Mouse (Mus musculus): ENCODE results near the gene Vmn2r77. TPM values are rescaled to one million over a fixed set of nuclear protein-coding genes. Genes with fewer than 3 reads are reported as not detected.
"Not testable (repeated sequence)": the region's sequence is repeated elsewhere in the genome, so short reads cannot be mapped to it uniquely, and the experiment has no call there.

The Vmn2r77 gene
- not detected in 2 replicates for polyA plus RNA-seq (2014; fragmentation: Nextera tagmentation; extraction: Ambion mirVana)

DNA sequence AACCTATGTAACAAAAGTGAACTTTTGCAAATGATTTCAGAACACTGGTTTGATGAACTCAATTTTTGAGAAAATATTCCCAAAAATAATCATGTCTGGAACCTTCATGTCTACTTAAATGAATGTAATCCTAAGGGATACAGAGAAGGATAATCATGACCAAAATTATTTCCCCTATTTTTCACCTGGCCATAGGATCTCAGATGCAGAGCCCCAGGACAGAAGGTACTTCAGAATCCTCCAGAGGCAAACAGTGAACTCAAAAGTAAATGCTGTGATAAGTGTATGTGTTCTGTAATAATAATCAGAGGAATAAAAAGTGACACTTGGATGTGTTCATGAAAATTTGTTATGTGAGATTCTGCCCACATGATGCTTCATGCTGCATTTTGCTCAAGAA is at the start of gene Vmn2r77:
Gene Vmn2r77 (plus strand): TSS at position 301 of the 400 bp plus-strand sequence.
- no peaks in the 10 kb centered on the region for H3K9me3 ChIP-seq (ENCODE audit: control insufficient read depth, low read length)
- no peak within 1 kb of the TSS for H3K4me2 ChIP-seq (replicated peaks; ENCODE audit: low read depth, low read length)
- H3K4me3 ChIP-seq (ENCODE audit: low read depth, low read length): no peak within 1 kb of the TSS
- H3K36me3 ChIP-seq (ENCODE audit: control insufficient read depth, insufficient read depth, low read length): no peaks in the 10 kb centered on the region
- ATAC-seq (ENCODE audit: low FRiP score): no peak
- no peak within 1 kb of the TSS for H3K27ac ChIP-seq (ENCODE audit: low read depth, low read length)
- H3K4me1 ChIP-seq (replicated peaks; ENCODE audit: control insufficient read depth, insufficient read depth, low read length): no peaks in the 10 kb centered on the region
- H3K27me3 ChIP-seq (ENCODE audit: control insufficient read depth, insufficient read depth, low read length): no peaks in the 10 kb centered on the region
- no peak for DNase-seq (ENCODE audit: low spot score)
- H3K9ac ChIP-seq (ENCODE audit: low read depth, low read length): no peak within 1 kb of the TSS

GRCm38 (mm10) chr7:86760751-86761150 is 34.1 kb upstream of the Vmn2r77 start:
- H3K27me3 ChIP-seq (ENCODE audit: control insufficient read depth, insufficient read depth, low read length): no peaks in the 10 kb centered on the region
- ATAC-seq (ENCODE audit: low FRiP score): no peak

DNA sequence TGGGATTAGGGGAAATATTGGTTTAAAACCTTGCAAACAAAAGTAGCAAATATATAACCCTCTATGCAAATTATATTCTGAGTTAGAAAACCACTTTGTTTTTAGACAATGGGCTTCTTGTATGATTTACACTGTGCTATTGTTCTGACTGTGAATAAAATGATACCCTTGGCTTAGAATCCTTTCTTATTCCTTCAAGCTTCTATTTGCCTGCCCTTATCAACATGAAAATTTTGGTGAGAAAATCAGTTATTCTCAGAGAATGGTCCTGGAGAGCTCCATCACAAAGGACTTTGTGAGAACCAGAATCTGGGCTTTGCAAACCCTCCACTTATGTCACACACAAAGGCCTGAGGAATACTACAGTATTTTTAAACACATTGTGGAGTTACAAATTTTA is 30.2 kb upstream of the Vmn2r77 start:
- Histone ChIP-seq H3K27ac (ENCODE audit: low read depth, low read length) (no peak overlapping the region), H3K4me3 (ENCODE audit: low read depth, low read length) (no peak overlapping the region), H3K27me3 (ENCODE audit: control insufficient read depth, insufficient read depth, low read length) (no peaks in the 10 kb centered on the region), H3K9ac (ENCODE audit: low read depth, low read length) (no peak overlapping the region), H3K36me3 (ENCODE audit: control insufficient read depth, insufficient read depth, low read length) (no peaks in the 10 kb centered on the region), H3K4me1 (replicated peaks; ENCODE audit: control insufficient read depth, insufficient read depth, low read length) (no peaks in the 10 kb centered on the region), H3K4me2 (replicated peaks; ENCODE audit: low read depth, low read length) (no peak overlapping the region), H3K9me3 (ENCODE audit: control insufficient read depth, low read length) (no peaks in the 10 kb centered on the region)
- ATAC-seq (ENCODE audit: low FRiP score): no peak
- no peak for DNase-seq (ENCODE audit: low spot score)

More at GRCm38 (mm10) chr7:86760751-86761150, 34.1 kb upstream of the Vmn2r77 start:
- 91% methylated on average over 1 of the region's 1 CpGs for WGBS
- Histone ChIP-seq H3K36me3 (ENCODE audit: control insufficient read depth, insufficient read depth, low read length) (no peaks in the 10 kb centered on the region), H3K9me3 (ENCODE audit: control insufficient read depth, low read length) (no peaks in the 10 kb centered on the region), H3K9ac (ENCODE audit: low read depth, low read length) (no peak overlapping the region), H3K4me2 (replicated peaks; ENCODE audit: low read depth, low read length) (no peak overlapping the region), H3K27ac (ENCODE audit: low read depth, low read length) (no peak overlapping the region), H3K4me1 (replicated peaks; ENCODE audit: control insufficient read depth, insufficient read depth, low read length) (no peaks in the 10 kb centered on the region), H3K4me3 (ENCODE audit: low read depth, low read length) (no peak overlapping the region)
- no peak for DNase-seq (ENCODE audit: low spot score)

GRCm38 (mm10) chr7:86771621-86772020 is 23.2 kb upstream of the Vmn2r77 start:
- no peak overlapping the region for H3K27ac ChIP-seq (ENCODE audit: low read depth, low read length)
- H3K27me3 ChIP-seq (ENCODE audit: control insufficient read depth, insufficient read depth, low read length): no peaks in the 10 kb centered on the region
- WGBS: 84% methylated on average over 3 of the region's 3 CpGs
- no peak overlapping the region for H3K4me3 ChIP-seq (ENCODE audit: low read depth, low read length)
- H3K4me2 ChIP-seq (replicated peaks; ENCODE audit: low read depth, low read length): no peak overlapping the region
- DNase-seq (ENCODE audit: low spot score): no peak
- H3K9me3 ChIP-seq (ENCODE audit: control insufficient read depth, low read length): no peaks in the 10 kb centered on the region
- no peak for ATAC-seq (ENCODE audit: low FRiP score)
- no peaks in the 10 kb centered on the region for H3K36me3 ChIP-seq (ENCODE audit: control insufficient read depth, insufficient read depth, low read length)
- no peaks in the 10 kb centered on the region for H3K4me1 ChIP-seq (replicated peaks; ENCODE audit: control insufficient read depth, insufficient read depth, low read length)
- no peak overlapping the region for H3K9ac ChIP-seq (ENCODE audit: low read depth, low read length)

DNA sequence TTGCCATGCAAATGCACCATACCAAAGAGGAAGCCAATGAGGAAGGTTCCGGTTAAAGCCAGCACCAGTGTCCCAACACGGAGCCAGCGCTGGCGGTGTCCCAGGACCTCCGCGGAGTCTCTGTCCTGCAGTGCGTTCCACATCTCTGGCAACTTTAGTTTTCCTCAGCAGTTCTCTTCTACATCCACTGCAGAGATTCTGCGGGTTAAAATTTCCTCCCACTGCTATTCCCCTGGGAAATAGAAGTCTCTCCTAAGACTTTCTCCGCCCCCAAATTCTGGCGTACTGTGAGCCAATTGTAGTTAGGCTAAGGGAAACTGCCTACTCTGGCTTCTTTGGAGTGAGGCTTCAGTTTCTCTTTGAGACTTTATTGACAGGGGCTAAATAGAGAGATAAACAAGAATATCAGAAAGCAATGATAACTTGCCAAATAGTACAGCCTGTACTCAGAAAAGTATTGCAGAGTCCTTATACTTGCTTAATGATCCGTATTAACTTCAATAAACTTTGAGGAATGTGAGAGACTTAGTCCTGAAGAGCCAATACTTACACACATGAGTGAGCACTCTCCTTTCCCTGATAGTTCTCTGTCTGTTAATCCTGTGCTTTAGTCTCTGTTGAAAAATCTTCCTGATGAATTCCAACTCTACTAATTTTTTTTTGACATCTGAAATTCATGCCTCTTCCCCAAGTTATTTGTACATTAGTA is 19.1 kb upstream of the Vmn2r77 start, which contains the start of gene Folh1:
Gene Folh1 (minus strand): TSS at position 327 of the 709 bp plus-strand sequence.
- Histone ChIP-seq H3K27ac (ENCODE audit: low read depth, low read length) (no peak within 1 kb of the TSS), H3K9ac (ENCODE audit: low read depth, low read length) (no peak within 1 kb of the TSS), H3K4me1 (replicated peaks; ENCODE audit: control insufficient read depth, insufficient read depth, low read length) (no peaks in the 10 kb centered on the region), H3K27me3 (ENCODE audit: control insufficient read depth, insufficient read depth, low read length) (no peaks in the 10 kb centered on the region), H3K9me3 (ENCODE audit: control insufficient read depth, low read length) (no peaks in the 10 kb centered on the region), H3K36me3 (ENCODE audit: control insufficient read depth, insufficient read depth, low read length) (no peaks in the 10 kb centered on the region), H3K4me3 (ENCODE audit: low read depth, low read length) (no peak within 1 kb of the TSS), H3K4me2 (replicated peaks; ENCODE audit: low read depth, low read length) (peak within 1 kb of the TSS; percentile 25; the same call in 1 of the 2 replicates)
- WGBS: 6% methylated on average over 11 of the region's 11 CpGs
- DNase-seq (ENCODE audit: low spot score): peak; percentile 25
- ATAC-seq (ENCODE audit: low FRiP score): peak; percentile 48

- not testable (repeated sequence) for H3K4me2 ChIP-seq (replicated peaks; ENCODE audit: low read depth, low read length); ATAC-seq (ENCODE audit: low FRiP score); H3K27me3 ChIP-seq (ENCODE audit: control insufficient read depth, insufficient read depth, low read length); H3K4me1 ChIP-seq (replicated peaks; ENCODE audit: control insufficient read depth, insufficient read depth, low read length); H3K9me3 ChIP-seq (ENCODE audit: control insufficient read depth, low read length); H3K27ac ChIP-seq (ENCODE audit: low read depth, low read length); H3K36me3 ChIP-seq (ENCODE audit: control insufficient read depth, insufficient read depth, low read length); DNase-seq (ENCODE audit: low spot score); H3K9ac ChIP-seq (ENCODE audit: low read depth, low read length); H3K4me3 ChIP-seq (ENCODE audit: low read depth, low read length)
- WGBS: 88% methylated on average over 4 of the region's 5 CpGs
These were observed 20.4 kb downstream of the Vmn2r77 start for GRCm38 (mm10) chr7:86815241-86815640.

DNA sequence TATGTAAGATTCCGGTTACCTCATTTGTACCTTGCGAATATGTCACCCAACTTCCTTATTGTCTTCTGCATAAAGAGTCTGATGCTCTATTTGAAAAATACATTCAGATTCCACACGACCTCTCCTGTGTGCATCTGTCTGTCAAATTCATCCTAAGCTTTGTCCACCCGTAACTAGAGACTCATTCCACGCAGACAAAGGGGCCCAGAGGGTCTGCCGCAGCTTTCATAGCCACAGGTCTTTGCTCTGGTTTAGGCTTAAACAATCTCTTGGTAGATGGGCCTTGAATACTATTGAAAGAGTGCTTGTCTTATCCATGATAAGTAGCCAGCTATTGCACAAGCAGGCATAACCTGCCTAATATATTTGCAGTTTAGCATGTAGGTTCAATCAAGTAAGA is 20.9 kb downstream of the Vmn2r77 start:
- H3K36me3 ChIP-seq (ENCODE audit: control insufficient read depth, insufficient read depth, low read length); H3K4me2 ChIP-seq (replicated peaks; ENCODE audit: low read depth, low read length); H3K4me3 ChIP-seq (ENCODE audit: low read depth, low read length); H3K9ac ChIP-seq (ENCODE audit: low read depth, low read length); ATAC-seq (ENCODE audit: low FRiP score); H3K27me3 ChIP-seq (ENCODE audit: control insufficient read depth, insufficient read depth, low read length); H3K4me1 ChIP-seq (replicated peaks; ENCODE audit: control insufficient read depth, insufficient read depth, low read length); H3K9me3 ChIP-seq (ENCODE audit: control insufficient read depth, low read length); DNase-seq (ENCODE audit: low spot score); H3K27ac ChIP-seq (ENCODE audit: low read depth, low read length): not testable (repeated sequence)
- 88% methylated on average over 6 of the region's 6 CpGs for WGBS

- Histone ChIP-seq H3K9ac (ENCODE audit: low read depth, low read length) (no peak overlapping the region), H3K27me3 (ENCODE audit: control insufficient read depth, insufficient read depth, low read length) (no peaks in the 10 kb centered on the region), H3K27ac (ENCODE audit: low read depth, low read length) (no peak overlapping the region), H3K9me3 (ENCODE audit: control insufficient read depth, low read length) (no peaks in the 10 kb centered on the region), H3K4me1 (replicated peaks; ENCODE audit: control insufficient read depth, insufficient read depth, low read length) (no peaks in the 10 kb centered on the region), H3K4me3 (ENCODE audit: low read depth, low read length) (no peak overlapping the region), H3K4me2 (replicated peaks; ENCODE audit: low read depth, low read length) (no peak overlapping the region), H3K36me3 (ENCODE audit: control insufficient read depth, insufficient read depth, low read length) (no peaks in the 10 kb centered on the region)
- 79% methylated on average over 1 of the region's 1 CpGs for WGBS
- DNase-seq (ENCODE audit: low spot score) (no peak), ATAC-seq (ENCODE audit: low FRiP score) (no peak)
These were observed 21.6 kb downstream of the Vmn2r77 start for GRCm38 (mm10) chr7:86816466-86816865.
